Mouse (Mus musculus) lung, postnatal 0 days (tissue): ENCODE results near the gene Unc5c. TPM values are rescaled to one million over a fixed set of nuclear protein-coding genes. Genes with fewer than 3 reads are reported as not detected.

Experiments used
- ATAC-seq: fragments of 200-750 bp; cut with Nextera tagmentation; 2 replicates; pipeline ENCODE4 v1.8.0; 2017; ENCODE audit warnings: moderate library complexity
- DNase-seq: peaks from one replicate; pipeline ENCODE4 v3.0.0-alpha.2; 2016; ENCODE audit warnings: low spot score
- H3K27ac ChIP-seq: fragments of 300-500 bp; sonication (generic); 2 replicates; pipeline ENCODE4 v1.5.1; 2014; ENCODE audit warnings: antibody characterized with exemption, mild to moderate bottlenecking, low read length, mixed read lengths
- H3K27me3 ChIP-seq: fragments of 300-500 bp; sonication (generic); replicated peaks from 2 replicates; pipeline ENCODE4 v1.6.1; 2014; ENCODE audit warnings: low read length, mixed read lengths; ENCODE audit not compliant: insufficient read depth
- H3K36me3 ChIP-seq: fragments of 300-500 bp; sonication (generic); 2 replicates; pipeline ENCODE4 v1.6.1; 2014; ENCODE audit warnings: low read length, mixed read lengths; ENCODE audit not compliant: insufficient read depth
- H3K4me1 ChIP-seq: fragments of 300-500 bp; sonication (generic); 2 replicates; pipeline ENCODE4 v1.6.1; 2014; ENCODE audit warnings: antibody characterized with exemption, low read depth, low read length, mixed read lengths; ENCODE audit not compliant: insufficient read depth
- H3K4me2 ChIP-seq: fragments of 300-500 bp; sonication (generic); replicated peaks from 2 replicates; pipeline ENCODE4 v1.6.1; 2014; ENCODE audit warnings: low read depth, mild to moderate bottlenecking, low read length, moderate library complexity, mixed read lengths
- H3K4me3 ChIP-seq: fragments of 300-500 bp; sonication (generic); 2 replicates; pipeline ENCODE4 v1.5.1; 2014; ENCODE audit warnings: low read depth, low read length
- H3K9ac ChIP-seq: fragments of 300-500 bp; sonication (generic); replicated peaks from 2 replicates; pipeline ENCODE4 v1.6.1; 2014; ENCODE audit warnings: low read depth, mild to moderate bottlenecking
- H3K9me3 ChIP-seq: fragments of 300-500 bp; sonication (generic); 2 replicates; pipeline ENCODE4 v1.6.1; 2016; ENCODE audit warnings: low read length, mixed read lengths
- CTCF ChIP-seq: IDR thresholded peaks from 2 replicates; pipeline ENCODE4 v1.5.1; 2016; ENCODE audit warnings: antibody characterized with exemption, mild to moderate bottlenecking
- EP300 ChIP-seq: IDR thresholded peaks from 2 replicates; pipeline ENCODE4 v1.6.1; 2016; ENCODE audit warnings: antibody characterized with exemption, mild to moderate bottlenecking, control low read depth
- WGBS: fragments of 180-500 bp; shearing (Covaris S2); extraction: QIAGEN DNeasy Blood & Tissue Kit; methylation state at CpG from one replicate; pipeline ENCODE4 v1.1.7; 2014; 5-methylcytosine and 5-hydroxymethylcytosine counted together
- polyA plus RNA-seq: library from polyadenylated mRNA; unstranded; fragments of >200 nt; fragmentation: Nextera tagmentation; extraction: Ambion mirVana; gene quantifications from 2 replicates; pipeline ENCODE4 v1.2.1, GENCODE M21; 2015

The Unc5c gene
- polyA plus RNA-seq, 1 experiment from 2014 or later: 6.5 TPM

DNA sequence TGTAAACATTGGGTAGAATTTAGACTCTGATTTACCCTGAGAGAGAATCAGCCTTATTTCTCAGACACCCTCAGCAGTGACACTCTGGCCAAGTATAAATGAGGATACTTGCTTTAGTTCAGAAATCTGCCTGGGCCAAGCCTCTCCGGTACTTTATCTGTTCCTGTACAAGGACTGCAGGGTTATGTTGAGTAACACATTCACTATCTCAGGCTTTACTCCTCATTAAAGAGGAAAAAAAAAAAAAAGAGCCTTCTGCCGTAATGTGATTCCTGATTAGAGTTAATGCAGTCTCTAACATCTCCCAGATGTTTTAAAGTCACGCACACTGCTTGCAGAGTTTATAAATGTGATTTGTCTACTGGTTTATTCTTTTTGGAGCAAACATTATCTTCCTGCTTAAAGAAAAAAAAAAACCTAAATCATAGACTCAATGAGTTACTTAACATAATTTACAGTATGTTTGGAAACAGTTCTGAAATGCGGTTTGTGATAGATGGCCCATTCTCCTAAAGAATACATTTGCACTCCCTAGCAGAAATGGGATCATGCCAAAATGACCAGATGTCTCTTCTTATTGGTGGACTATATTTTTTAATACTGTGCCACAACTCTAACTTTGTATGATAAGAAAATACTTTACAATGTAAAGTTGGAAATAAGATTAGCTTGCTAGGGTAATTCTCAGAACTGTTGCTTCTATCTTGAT, 33.5 kb downstream of the Unc5c start:
- DNase-seq: peak; percentile 65
- Histone ChIP-seq H3K9me3 (no peaks in the 10 kb centered on the region), H3K4me3 (no peak overlapping the region), H3K27me3 (no peaks in the 10 kb centered on the region), H3K27ac (no peak overlapping the region), H3K4me2 (no peak overlapping the region), H3K9ac (no peak overlapping the region), H3K4me1 (no peaks in the 10 kb centered on the region), H3K36me3 (no peaks in the 10 kb centered on the region)
- TF ChIP-seq EP300 (peak; percentile 45), CTCF (no peak)
- peak; percentile 84 for ATAC-seq
- 40% methylated on average over 4 of the region's 4 CpGs for WGBS

DNA sequence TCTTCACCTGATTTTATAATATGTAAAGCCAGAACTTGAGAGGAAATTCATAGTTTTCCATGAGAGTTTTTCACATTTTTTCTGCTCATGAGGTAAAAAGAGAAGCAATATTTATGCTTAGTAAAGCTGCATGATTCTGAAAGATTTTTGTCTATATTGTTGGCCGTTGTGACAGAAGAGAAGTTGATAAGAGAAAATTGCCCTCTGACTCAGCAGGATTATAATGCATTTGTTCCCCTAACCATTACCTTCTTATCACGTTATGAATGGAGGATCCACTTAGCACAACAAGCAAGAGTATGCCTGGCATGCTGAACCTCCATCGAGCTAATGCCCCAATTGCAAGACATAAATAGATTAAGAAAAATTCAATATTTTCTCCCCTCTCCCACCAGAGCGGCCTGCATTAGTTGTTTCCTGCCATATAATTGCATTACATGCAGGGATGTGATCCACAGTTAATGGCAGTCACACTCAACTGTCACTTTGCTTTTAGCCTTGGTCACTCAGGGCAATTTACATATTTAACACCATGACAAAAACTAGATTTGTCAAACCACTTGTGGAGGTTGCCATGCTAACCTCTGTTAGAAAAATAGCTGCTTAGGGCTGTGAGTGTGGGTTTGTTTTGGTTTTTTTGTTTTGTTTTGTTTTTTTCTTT, 37.0 kb downstream of the Unc5c start:
- DNase-seq (no peak), ATAC-seq (no peak)
- Histone ChIP-seq H3K36me3 (no peaks in the 10 kb centered on the region), H3K4me1 (no peaks in the 10 kb centered on the region), H3K4me3 (no peak overlapping the region), H3K4me2 (no peak overlapping the region), H3K9me3 (no peaks in the 10 kb centered on the region), H3K27ac (no peak overlapping the region), H3K27me3 (no peaks in the 10 kb centered on the region), H3K9ac (no peak overlapping the region)
- TF ChIP-seq EP300 (no peak), CTCF (no peak)
- WGBS: 48% methylated on average over 4 of the region's 4 CpGs

DNA sequence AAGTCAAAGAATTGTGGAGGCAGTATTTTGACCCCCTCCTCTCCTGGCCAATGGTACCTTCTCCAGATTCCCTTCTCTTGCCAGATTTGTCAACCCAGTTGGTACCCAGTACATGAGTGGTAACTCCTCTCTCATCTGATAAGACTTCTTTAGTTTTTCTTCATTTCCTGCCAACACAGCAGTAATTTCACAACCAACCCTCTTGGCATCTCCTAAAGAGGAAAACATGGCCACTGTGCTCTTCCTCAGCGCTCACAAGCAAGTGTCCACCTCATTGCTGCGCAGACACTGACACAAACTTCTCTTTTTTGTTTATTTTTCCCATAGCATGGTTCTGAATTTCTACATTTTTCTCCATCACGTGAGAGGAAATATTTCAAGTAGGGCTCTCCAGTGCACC, 38.3 kb downstream of the Unc5c start:
- Histone ChIP-seq H3K4me3 (no peak overlapping the region), H3K9ac (no peak overlapping the region), H3K36me3 (no peaks in the 10 kb centered on the region), H3K9me3 (no peaks in the 10 kb centered on the region), H3K4me2 (no peak overlapping the region), H3K4me1 (no peaks in the 10 kb centered on the region), H3K27ac (no peak overlapping the region), H3K27me3 (no peaks in the 10 kb centered on the region)
- DNase-seq (no peak), ATAC-seq (no peak)
- 61% methylated on average over 3 of the region's 3 CpGs for WGBS
- TF ChIP-seq EP300: no peak
- TF ChIP-seq CTCF: no peak

DNA sequence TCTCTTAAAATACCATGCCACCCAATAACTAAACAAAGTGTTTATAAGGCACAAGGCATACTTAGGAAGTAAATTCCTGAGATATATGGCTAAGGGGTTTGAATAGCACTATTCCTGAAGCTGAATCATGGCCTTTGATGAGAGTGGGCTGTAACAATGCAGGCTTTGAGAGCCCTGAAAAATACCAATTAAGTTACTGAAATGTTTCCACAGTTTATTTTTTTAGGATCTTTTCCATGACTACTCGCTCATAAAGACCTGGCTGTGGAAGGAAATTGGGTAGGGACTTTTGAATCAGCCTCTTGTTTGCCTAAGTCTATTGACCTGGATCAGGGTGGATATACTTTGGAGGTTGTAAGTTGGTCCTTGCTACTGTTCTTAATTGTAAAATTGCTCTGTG, 44.8 kb downstream of the Unc5c start:
- TF ChIP-seq CTCF (no peak), EP300 (no peak)
- Histone ChIP-seq H3K27me3 (no peaks in the 10 kb centered on the region), H3K4me3 (no peak overlapping the region), H3K9ac (no peak overlapping the region), H3K36me3 (no peaks in the 10 kb centered on the region), H3K4me2 (no peak overlapping the region), H3K4me1 (no peaks in the 10 kb centered on the region), H3K27ac (no peak overlapping the region), H3K9me3 (no peaks in the 10 kb centered on the region)
- no peak for ATAC-seq
- 42% methylated on average over 1 of the region's 1 CpGs for WGBS
- DNase-seq: no peak

DNA sequence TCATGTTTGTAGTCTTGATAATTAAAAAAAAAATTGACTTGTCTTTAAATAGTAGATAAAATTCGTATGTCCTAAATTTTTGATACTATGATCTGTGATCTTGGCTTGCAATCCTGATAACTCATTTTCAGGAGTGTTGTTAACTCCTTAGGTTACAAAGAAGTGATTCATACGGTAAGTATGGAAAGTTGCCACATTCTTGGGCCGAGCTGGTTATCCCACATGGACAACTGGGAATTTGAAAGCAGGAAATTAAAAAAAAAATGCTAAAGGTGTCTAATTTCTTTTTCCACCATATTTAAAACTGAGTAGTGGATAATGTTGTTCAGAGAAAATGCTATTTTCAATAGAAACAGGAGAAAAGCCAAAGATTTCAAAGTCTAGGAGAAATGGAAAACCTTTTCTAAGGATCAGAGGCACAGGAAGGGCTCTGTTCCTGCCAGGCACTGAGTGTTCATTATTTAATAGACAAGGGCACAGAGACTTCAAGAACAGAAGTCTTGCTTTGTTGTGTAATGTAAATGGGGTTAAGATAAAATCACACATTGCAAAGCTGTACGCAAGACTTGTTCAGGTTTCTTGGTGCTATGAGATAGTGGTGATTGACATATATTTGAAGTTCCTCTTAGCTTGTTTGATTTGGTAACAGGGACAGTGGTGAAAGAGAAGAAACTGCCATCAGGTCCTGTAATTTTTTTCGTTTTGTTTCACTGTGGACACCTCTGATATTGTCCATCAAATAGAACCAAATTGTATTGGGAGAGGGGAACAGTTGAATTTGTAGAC, 46.4 kb downstream of the Unc5c start:
- H3K4me1 ChIP-seq: no peaks in the 10 kb centered on the region
- H3K4me3 ChIP-seq: no peak overlapping the region
- no peaks in the 10 kb centered on the region for H3K36me3 ChIP-seq
- H3K4me2 ChIP-seq: no peak overlapping the region
- TF ChIP-seq EP300 (no peak), CTCF (no peak)
- no peak overlapping the region for H3K9ac ChIP-seq
- WGBS: 48% methylated on average over 5 of the region's 5 CpGs
- DNase-seq: no peak
- no peak for ATAC-seq
- H3K27ac ChIP-seq: no peak overlapping the region
- no peaks in the 10 kb centered on the region for H3K27me3 ChIP-seq
- H3K9me3 ChIP-seq: no peaks in the 10 kb centered on the region

DNA sequence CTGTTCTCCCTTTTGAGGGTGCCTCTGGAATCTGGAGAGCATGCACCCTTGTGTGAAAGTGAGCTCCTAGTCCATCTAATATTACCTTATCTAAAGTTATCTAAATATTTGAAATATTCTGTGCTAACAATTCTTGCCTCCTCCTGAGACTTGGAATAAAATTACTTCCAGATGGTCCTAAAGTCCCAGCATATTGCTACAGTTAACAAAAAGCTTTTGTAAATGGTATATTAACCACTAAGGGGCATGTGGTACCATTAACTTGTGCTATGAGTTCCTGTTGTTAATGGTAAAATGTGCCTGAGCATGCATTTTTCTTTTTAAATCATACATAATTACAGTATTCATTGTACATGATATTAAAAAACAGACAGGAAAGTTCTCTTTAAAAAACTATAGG, 63.7 kb downstream of the Unc5c start:
- DNase-seq (no peak), ATAC-seq (no peak)
- Histone ChIP-seq H3K4me3 (no peak overlapping the region), H3K27me3 (no peaks in the 10 kb centered on the region), H3K9me3 (no peaks in the 10 kb centered on the region), H3K36me3 (no peaks in the 10 kb centered on the region), H3K4me1 (no peaks in the 10 kb centered on the region), H3K4me2 (no peak overlapping the region), H3K9ac (no peak overlapping the region), H3K27ac (no peak overlapping the region)
- no peak for TF ChIP-seq EP300
- no peak for TF ChIP-seq CTCF
